Mouse (Mus musculus): ENCODE data around the gene Mtss1l. TPM values are rescaled to one million over a fixed set of nuclear protein-coding genes. Genes with fewer than 3 reads are reported as not detected.

Gene Mtss1l
- total RNA-seq (2023), result 1 to 10 TPM; 4.3 TPM

GRCm38 (mm10) chr8:110720685-110721598, at the start of gene Mtss1l:
Gene Mtss1l (plus strand): TSS chr8:110721476.

Other genes with a start within 250 kb of the Mtss1l start
- gene Vac14, start 102.9 kb upstream of the Mtss1l start, total RNA-seq (2023), result 10 to 100 TPM; 50.8 to 55.4 TPM
- gene Il34, start 84.4 kb downstream of the Mtss1l start, total RNA-seq (2023), result not detected
- gene Cog4, start 125.1 kb downstream of the Mtss1l start, total RNA-seq (2023), result 10 to 100 TPM; 60.9 to 76.2 TPM
- gene Sf3b3, start 125.3 kb downstream of the Mtss1l start, total RNA-seq (2023), result 100 to 1,000 TPM; 159 to 166 TPM
- gene Fuk, start 181.0 kb downstream of the Mtss1l start, total RNA-seq (2023), result 10 to 100 TPM; 12.2 to 15.7 TPM
- 10 to 100 TPM; 12.0 to 13.1 TPM for gene St3gal2, start 198.4 kb downstream of the Mtss1l start, total RNA-seq (2023)